Mouse (Mus musculus) lung, adult 2 months (tissue): ENCODE measurements around the gene Pla2g6.

ENCODE experiments used
- CTCF ChIP-seq: fragments of 200-500 bp; IDR thresholded peaks from 2 replicates; pipeline ENCODE4 v1.5.1; 2011; ENCODE audit warnings: mild to moderate bottlenecking, low read length, control low read depth; ENCODE audit not compliant: insufficient read depth
- POLR2A ChIP-seq: fragments of 200-500 bp; IDR thresholded peaks from 2 replicates; pipeline ENCODE4 v1.6.1; 2011; ENCODE audit warnings: low read depth, mild to moderate bottlenecking, control low read depth, low read length, borderline replicate concordance; ENCODE audit errors: extremely low read depth

DNA sequence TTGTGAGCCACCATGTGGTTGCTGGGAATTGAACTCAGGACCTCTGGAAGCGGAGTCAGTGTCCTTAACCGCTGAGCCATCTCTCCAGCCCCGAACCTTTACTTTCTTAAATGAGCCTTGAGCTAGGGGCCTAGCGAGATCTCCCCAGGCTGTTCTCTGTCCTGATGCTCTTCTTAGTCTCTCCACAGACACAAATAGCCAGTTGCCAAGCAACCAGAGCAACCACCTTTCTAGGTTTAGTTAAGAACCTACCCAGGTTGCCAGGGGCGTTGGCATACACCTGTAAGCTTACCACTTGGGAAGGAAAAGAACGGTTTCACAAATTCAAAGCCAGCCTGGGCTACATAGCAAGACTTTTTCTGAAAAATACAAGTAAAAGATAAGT, 1.8 kb upstream of the Pla2g6 start:
- TF ChIP-seq POLR2A (no peak), CTCF (no peak)
